Mouse (Mus musculus): ENCODE results near the gene Sbp.

DNA sequence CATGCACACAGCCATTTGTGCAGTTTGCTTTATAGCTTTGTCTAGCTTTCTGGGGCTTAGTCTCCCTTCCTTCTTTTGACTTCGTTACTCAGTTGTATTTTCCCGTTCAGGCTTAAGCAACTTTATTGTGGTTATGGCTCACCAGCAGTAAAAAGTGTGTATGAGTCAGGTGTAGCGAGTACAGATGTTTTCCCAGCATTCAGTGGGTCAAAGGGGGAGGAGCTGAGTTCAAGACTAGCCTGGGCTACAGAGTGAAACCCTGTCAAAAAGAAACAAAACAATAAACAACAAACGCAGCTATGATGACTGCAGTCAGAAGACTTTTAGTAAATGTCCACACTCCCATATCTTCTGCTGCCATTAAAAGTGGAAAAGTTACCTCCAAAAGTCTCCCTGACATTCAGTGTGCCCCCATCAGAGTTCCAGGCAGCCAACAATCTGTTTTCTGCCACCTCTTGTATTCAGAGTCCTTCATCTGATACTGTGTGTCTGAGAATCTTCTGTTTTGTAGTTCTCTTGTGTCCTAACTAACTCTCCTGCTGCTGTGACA, 20.2 kb downstream of the Sbp start:
- TF ChIP-seq CTCF (IDR thresholded peaks at IDR 0.05; ENCODE audit: control insufficient read depth, insufficient read depth, insufficient read length) (no peak), MYOD1 (IDR thresholded peaks at IDR 0.05; ENCODE audit: control insufficient read depth, insufficient read length, low read depth) (no peak), MYOG (IDR thresholded peaks at IDR 0.05; ENCODE audit: control insufficient read depth, extremely low read depth, insufficient read length) (no peak), CEBPB (IDR thresholded peaks at IDR 0.05; ENCODE audit: low read depth) (no peak), MAX (IDR thresholded peaks at IDR 0.05) (no peak), USF1 (IDR thresholded peaks at IDR 0.05; ENCODE audit: low read depth) (no peak)

Data from C2C12 (cell line).